Mouse (Mus musculus) heart, adult 2 months (tissue): ENCODE results near the gene Tacc2.

Source experiments
- CTCF ChIP-seq: fragments of 200-600 bp; IDR thresholded peaks from 2 replicates; pipeline ENCODE4 v1.8.1; 2022; ENCODE audit warnings: antibody characterized with exemption, mild to moderate bottlenecking, moderate library complexity
- EP300 ChIP-seq: fragments of 200-500 bp; IDR thresholded peaks from 2 replicates; pipeline ENCODE4 v1.6.1; 2011; ENCODE audit warnings: low read depth, low read length, control low read depth; ENCODE audit not compliant: insufficient read depth
- POLR2A ChIP-seq: fragments of 200-500 bp; IDR thresholded peaks from 2 replicates; pipeline ENCODE4 v1.6.1; 2011; ENCODE audit warnings: mild to moderate bottlenecking, low read depth, low read length, control low read depth; ENCODE audit not compliant: insufficient read depth

DNA sequence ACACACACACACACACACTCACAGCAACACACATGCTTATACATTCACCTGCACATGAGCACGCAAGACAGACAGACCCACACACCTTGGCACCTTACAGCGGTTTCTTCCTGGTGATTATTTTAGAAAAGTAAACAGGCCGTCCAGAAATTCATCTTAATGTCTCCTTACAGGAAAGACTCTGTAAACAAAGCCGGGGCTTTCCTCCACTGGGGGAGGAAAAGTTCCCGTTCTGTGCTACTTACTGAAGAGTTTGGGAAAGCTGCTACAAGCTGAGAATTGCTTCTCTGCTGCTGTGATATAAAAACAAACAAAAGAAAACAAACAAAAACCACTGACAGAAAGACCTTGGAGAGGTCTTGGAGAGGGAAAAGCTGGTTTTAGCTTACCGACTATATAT is 231.5 kb downstream of the Tacc2 start:
- TF ChIP-seq POLR2A, result no peak
- TF ChIP-seq CTCF, result no peak
- no peak for TF ChIP-seq EP300
